Mouse (Mus musculus) spleen, postnatal 36 days (tissue): ENCODE results near the gene Cc2d1a.

Experiments
- DNase-seq, 2 experiments: peaks; one replicate each; pipeline ENCODE4 v3.0.0; 2022; ENCODE audit warnings: low spot score in 2 of 2, mixed read lengths in 1 of 2

The Cc2d1a gene

GRCm38 (mm10) chr8:84177405-84177804, 29.7 kb upstream of the Cc2d1a start:
- no peak for DNase-seq

GRCm38 (mm10) chr8:84176560-84176959, 28.8 kb upstream of the Cc2d1a start:
- no peak for DNase-seq

GRCm38 (mm10) chr8:84173861-84174260, 26.1 kb upstream of the Cc2d1a start:
- DNase-seq, result no peak

- no peak for DNase-seq
Observed at GRCm38 (mm10) chr8:84170096-84170495, 22.4 kb upstream of the Cc2d1a start.

- DNase-seq, result no peak
Observed at GRCm38 (mm10) chr8:84167696-84168095, 20.0 kb upstream of the Cc2d1a start.

- no peak for DNase-seq
Observed at GRCm38 (mm10) chr8:84157620-84158019, 9.9 kb upstream of the Cc2d1a start.

GRCm38 (mm10) chr8:84149181-84149580, 1.4 kb upstream of the Cc2d1a start:
- DNase-seq, result no peak

GRCm38 (mm10) chr8:84148531-84148850, 755 bp upstream of the Cc2d1a start:
- DNase-seq, result no peak

- DNase-seq, result no peak
Observed at GRCm38 (mm10) chr8:84147324-84147766, 391 bp downstream of the Cc2d1a start.

- DNase-seq, result no peak
Observed at GRCm38 (mm10) chr8:84144636-84145245, 3.0 kb downstream of the Cc2d1a start.

GRCm38 (mm10) chr8:84140838-84141237, 6.9 kb downstream of the Cc2d1a start:
- no peak for DNase-seq

GRCm38 (mm10) chr8:84137848-84138247, 9.9 kb downstream of the Cc2d1a start:
- DNase-seq, result no peak

- DNase-seq, result peak; percentile 23 to 25
Observed at GRCm38 (mm10) chr8:84132225-84132624, 15.5 kb downstream of the Cc2d1a start.

- DNase-seq, result no peak
Observed at GRCm38 (mm10) chr8:84130806-84131205, 16.9 kb downstream of the Cc2d1a start.

GRCm38 (mm10) chr8:84128277-84128676, 19.5 kb downstream of the Cc2d1a start:
- no peak for DNase-seq

- DNase-seq, result peak; percentile 33 to 40
Observed at GRCm38 (mm10) chr8:84127202-84127901, 20.4 kb downstream of the Cc2d1a start.

- DNase-seq, result no peak
Observed at GRCm38 (mm10) chr8:84126742-84127141, 21.0 kb downstream of the Cc2d1a start.

- no peak for DNase-seq
Observed at GRCm38 (mm10) chr8:84125656-84126055, 22.1 kb downstream of the Cc2d1a start, which contains the start of gene Podnl1. TSS of gene Podnl1 (plus strand) at chr8:84125989.

- DNase-seq, result no peak
Observed at GRCm38 (mm10) chr8:84122151-84122550, 25.6 kb downstream of the Cc2d1a start.

- no peak for DNase-seq
Observed at GRCm38 (mm10) chr8:84115646-84116045, 32.1 kb downstream of the Cc2d1a start.

- DNase-seq, result no peak
Observed at GRCm38 (mm10) chr8:84106216-84107040, 41.3 kb downstream of the Cc2d1a start.

- no peak for DNase-seq
Observed at GRCm38 (mm10) chr8:84105676-84106075, 42.1 kb downstream of the Cc2d1a start.
